Mouse (Mus musculus): ENCODE results near the gene Sowahd.

Gene Sowahd

GRCm38 (mm10) chrX:37095106-37095768 lies 46.6 kb downstream of the Sowahd start:
- no peak for DNase-seq (ENCODE audit: low spot score)

DNA sequence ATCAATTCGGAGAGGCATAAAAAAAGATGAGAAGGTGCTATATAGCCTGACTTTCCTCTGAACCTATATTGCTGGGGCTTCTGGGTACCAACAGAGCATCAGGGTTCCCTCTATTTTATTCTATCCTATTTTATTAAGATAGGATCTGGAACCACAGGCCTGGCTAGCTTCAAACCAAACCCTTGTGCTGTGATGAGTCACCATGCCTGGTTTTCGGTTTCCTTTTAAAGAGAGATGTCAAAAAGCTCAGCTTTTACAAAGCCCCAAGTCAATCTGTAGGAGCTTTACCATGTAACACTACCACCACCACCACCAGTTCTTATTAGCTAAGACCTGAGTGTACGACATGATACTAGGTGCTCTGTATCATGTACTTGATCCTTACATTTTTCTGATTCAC lies 50.0 kb downstream of the Sowahd start:
- DNase-seq (ENCODE audit: low spot score): no peak

Measured in testis, postnatal 10 days (tissue).